Mouse (Mus musculus): ENCODE results near the gene Ifit2.
"Not testable (repeated sequence)": the region's sequence is repeated elsewhere in the genome, so short reads cannot be mapped to it uniquely, and the experiment has no call there.

Gene Ifit2

DNA sequence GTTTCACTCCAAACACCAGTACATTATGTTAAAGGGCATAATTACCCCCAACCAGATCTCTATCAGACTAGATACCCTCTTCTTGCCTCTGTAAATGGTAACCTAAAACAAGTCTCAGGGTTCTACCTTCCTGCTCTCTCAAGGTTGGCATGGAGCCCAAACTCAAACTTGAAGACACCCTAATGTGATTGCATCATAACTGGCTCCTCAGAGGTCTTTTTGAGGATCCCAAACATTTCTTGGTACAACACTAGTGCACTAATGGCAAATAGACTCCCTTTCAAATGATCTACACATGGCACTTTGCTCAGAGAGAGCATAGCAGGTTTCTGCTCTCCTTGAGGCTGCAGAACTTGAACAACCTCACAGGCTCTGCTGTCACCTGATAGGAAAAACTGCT, 46.3 kb downstream of the Ifit2 start:
- DNase-seq (ENCODE audit: low read depth), result no peak

DNA sequence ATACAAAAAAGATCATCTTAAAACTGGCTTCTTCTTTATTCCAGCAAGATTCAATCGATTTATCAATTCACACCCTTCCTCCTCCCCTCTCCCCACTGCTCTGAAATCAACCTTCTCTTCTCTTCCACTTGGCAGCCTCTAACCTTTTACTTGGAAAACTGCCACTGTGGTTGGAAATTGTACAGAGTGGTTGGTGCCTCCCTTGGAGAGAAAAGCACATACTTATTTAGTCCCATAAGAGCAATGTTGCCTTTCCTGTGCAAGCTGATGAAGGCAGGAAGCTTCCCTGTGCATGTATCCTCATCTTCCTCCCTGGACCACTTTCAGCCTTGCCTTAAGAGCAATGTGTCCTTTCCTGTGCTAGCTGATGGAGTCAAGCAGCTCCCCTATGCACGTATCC, 47.8 kb downstream of the Ifit2 start:
- DNase-seq (ENCODE audit: low read depth), result no peak

DNA sequence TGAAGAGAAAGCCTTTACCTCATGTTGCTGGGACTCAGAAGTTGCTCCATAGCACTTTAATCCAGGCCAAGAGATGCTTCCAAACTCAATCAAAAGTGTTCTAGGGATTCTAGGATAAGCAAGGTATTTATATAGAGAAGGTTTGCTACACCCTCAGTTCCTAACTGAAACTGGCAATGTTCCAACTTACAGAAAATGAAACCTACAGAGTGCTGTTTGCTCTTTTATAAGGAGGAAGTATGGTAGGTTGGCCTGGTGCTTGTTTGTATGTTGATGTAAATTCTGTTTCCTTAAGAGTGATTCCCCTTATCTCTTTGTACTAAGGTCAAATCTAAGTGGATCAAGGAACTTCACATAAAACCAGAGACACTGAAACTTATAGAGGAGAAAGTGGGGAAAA, 48.8 kb downstream of the Ifit2 start:
- DNase-seq (ENCODE audit: low read depth), result not testable (repeated sequence)

DNA sequence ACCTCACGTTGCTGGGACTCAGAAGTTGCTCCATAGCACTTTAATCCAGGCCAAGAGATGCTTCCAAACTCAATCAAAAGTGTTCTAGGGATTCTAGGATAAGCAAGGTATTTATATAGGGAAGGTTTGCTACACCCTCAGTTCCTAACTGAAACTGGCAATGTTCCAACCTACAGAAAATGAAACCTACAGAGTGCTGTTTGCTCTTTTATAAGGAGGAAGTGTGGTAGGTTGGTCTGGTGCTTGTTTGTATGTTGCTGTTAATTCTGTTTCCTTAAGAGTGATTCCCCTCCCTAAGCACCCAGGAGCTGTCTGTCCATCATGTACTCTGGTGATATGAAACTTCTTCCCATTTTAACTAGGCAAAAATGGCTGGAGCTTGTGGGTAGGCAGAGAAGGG, 51.4 kb downstream of the Ifit2 start, which contains the start of gene Ifit1bl1:
TSS of gene Ifit1bl1 (minus strand) at position 69 of the 400 bp plus-strand sequence.
- not testable (repeated sequence) for DNase-seq (ENCODE audit: low read depth)

DNA sequence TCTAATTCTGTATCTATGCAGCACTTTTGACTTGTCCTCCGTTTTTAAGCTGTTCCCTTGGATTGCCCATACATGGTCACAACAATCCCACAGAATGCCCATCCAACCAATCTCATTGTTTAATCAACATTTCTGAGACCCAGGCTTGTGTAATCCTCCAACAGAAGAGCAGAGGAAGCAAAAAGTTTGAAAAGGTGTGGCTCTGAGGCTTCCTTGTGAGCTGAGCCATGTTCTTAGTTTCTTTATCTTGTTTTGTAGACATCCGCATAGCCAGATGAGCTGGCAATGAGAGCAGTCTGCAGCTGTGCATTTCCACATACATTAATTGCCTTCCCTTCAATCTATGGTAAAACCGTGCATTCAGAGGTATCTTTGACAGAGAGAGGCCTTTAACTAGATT, 55.0 kb downstream of the Ifit2 start:
- no peak for DNase-seq (ENCODE audit: low read depth)

DNA sequence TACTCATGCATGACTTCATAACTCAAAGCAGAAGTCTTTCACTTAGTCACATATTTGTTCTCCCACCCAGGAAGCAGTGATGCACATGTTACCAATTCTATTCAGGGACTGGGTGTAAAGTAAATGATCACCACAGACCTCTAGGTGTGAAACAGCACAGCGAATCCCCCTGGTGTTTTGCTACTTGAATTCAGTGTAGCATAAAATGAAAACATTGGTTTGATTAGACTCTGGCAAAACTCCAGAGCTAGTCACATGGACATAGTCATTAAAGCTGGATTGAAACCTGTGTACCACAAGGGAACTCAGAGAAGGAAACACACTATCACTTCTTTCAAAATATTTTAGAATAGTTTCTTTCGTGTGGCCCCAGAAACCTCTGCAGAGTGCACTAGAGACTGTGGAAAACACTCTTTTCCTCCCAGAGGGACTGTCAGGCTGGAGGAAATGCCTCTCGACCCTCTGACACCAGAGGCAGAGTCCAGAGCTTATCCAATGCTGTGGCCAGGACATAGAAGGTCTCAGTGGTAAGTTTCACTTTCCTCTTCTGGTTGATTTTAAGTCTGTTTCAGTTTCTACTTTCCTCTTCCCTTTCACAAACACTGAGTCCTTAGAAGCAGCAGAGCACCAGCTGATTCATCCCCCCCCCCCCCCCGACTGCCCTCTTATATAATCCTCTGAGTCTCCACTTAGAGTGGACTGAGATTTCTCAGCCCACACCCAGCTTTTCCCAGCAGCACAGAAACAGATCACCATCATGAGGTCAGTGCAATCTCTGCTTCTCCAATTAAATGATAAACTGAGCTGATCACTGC, 57.0 kb downstream of the Ifit2 start, which contains the start of gene Ifit3b:
TSS of gene Ifit3b (plus strand) at position 734 of the 815 bp plus-strand sequence.
- not testable (repeated sequence) for DNase-seq (ENCODE audit: low read depth)

DNA sequence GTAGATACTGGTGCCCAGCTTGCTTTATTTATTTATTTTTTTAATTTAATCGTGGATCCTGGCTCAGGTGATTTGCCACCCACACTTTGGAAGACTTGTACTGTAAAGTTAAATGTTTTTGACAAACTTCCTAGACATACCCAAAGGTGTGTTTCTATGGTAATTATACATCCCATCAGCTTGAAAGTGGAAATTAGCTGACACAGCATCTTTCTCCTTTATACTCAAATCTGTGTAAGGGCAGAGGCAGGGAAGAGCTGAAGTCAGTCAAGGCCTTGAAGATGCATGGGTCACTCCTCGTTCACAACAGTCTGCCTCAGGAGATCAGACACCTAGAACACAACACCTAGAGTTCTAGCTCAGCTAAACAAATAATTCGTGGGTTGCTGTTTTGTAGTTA, 59.6 kb downstream of the Ifit2 start:
- DNase-seq (ENCODE audit: low read depth), result not testable (repeated sequence)

DNA sequence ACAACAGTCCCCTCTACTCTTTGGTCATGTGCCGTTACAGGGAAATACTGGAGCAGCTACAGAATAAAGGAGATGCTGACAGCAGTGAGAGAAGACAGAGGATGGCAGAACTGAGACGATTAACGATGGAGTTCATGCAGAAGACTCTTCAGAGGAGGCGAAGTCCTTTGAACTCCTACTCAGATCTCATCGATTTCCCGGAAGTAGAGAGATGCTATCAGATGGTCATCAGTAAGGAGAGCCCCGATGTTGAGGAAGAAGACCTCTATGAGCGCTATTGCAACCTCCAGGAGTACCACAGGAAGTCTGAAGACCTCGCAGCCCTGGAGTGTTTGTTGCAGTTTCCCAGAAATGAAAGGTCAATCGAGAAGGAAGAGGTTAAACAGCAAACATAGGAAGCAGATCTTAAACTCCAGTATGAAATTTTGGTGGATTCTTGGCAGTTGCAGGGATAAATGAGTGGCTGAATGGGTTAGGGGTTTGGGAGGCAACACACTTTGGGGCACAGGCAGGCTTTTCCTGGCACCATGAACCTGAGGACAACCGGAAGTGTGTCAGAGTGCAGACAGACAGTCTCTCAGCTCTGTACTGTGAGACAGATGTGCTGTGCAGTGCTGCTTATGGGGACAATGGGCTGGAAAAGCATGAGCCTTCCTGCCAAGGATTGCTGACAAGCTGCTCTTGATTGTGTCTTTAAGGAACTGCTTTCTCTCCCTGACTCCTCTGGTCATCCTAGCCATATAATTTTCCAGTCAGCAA, 61.9 kb downstream of the Ifit2 start:
- not testable (repeated sequence) for DNase-seq (ENCODE audit: low read depth)

DNA sequence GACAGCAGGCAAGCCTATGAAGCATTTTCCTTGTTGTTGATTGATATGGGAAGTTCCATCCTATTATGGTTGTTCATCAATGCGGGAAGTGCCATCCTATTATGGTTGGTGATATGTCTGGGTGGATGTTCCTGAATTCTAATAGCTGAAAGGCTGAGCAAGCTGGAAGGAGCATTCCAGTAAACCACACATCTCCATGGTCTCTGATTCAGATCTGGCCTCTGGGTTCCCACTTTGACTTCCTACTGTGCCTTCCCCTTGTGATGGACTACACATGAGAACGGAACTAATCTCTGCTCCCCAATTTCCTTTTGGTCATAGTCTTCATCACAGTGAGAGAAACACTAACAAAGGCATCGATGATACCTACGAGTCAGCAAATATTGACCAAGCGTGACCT, 70.4 kb downstream of the Ifit2 start:
- no peak for DNase-seq (ENCODE audit: low read depth)

DNA sequence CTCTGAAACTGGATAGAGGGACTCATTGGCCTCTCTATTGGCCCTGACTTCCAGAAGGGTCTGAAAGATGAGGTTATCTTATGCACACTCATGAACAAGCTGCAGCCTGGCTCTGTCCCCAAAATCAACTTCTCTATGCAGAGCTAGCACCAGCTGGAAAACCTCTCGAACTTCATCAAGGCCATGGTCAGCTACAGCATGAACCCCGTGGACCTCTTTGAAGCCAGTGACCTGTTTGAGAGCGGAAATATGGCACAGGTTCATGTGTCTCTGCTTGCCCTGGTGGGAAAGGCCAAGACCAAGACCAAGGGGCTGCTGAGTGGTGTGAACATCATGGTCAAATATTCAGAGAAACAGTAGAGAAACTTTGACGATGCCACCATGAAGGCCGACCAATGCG, 73.3 kb downstream of the Ifit2 start:
- DNase-seq (ENCODE audit: low read depth), result no peak

DNA sequence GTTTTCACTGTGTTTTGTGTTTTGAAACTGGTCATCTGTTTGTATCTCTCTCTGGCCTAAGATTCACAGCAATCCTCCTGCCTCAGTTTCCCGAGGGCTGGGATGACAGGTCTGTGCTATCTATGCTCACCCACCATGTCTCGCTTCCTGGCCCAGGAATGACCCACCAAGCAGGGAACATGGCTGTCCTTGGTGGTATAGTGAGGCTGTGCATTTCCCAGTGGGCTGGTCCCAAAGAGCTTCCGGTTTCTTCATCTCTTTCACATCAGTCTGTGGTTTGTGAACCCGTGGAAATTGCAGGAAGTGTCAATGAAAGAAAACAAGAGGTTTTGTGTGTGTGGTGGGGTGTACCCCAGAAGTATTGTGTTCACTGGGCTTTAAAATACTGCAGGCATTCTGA, 74.2 kb downstream of the Ifit2 start:
- DNase-seq (ENCODE audit: low read depth), result no peak

Data from c-Kit-positive CD71-negative TER-119-negative erythroid progenitor cells, embryonic 14.5 days (primary cell).